Mouse (Mus musculus) CD4-positive, CD25-positive, alpha-beta regulatory T cell, adult 4 months (primary cell): ENCODE data around the gene Idh3b. TPM values are rescaled to one million over a fixed set of nuclear protein-coding genes. Genes with fewer than 3 reads are reported as not detected.

Source experiments
- ATAC-seq: one replicate; pipeline ENCODE4 v1.8.0; 2017
- polyA plus RNA-seq, 2 experiments: library from polyadenylated mRNA; unstranded; fragments of 100-300 nt; shearing (Covaris generic); gene quantifications; one replicate each; pipeline ENCODE4 v1.2.1; 2017

Idh3b gene
- polyA plus RNA-seq, 2 experiments from 2014 or later: 142 to 200 TPM

DNA sequence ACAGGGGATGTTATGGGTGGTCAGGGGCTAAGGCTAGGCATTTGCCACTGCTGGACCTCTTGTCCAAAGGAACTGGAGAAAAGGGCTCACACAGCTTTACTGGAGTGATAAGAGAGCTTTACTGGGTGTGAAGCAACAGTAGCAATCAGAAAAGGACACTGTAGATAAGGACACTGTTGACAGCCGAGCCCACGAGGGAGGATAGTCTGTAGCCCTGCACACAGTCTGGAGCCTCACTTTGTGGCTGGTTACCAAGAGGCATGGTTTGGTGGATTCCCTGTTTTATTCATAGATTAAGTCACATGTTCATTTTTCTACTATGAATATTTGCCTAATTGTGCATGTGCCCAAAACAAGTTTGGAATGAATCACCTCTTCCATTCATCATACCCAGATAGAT, 21.9 kb downstream of the Idh3b start:
- ATAC-seq: no peak

DNA sequence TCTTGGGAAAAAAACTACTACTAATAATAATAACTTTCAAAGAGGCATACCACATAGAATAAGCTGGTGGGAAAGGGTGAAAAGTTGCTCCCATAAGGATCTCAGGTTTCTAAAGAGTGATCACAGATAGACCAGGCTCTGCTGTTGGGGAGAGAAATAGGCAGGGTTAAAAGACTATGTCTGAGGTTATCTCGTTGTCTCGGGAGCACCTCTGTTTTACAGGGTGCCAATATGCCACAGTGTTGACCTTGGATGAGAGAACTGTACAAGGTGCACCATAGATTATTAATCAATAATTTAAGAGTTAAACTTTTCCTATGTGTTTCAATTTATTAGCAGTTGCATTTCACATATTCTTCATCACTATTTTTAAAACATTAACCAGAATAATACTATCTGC, 22.4 kb downstream of the Idh3b start:
- ATAC-seq: no peak

- no peak for ATAC-seq
These were observed 23.5 kb downstream of the Idh3b start for GRCm38 (mm10) chr2:130260822-130261221.

DNA sequence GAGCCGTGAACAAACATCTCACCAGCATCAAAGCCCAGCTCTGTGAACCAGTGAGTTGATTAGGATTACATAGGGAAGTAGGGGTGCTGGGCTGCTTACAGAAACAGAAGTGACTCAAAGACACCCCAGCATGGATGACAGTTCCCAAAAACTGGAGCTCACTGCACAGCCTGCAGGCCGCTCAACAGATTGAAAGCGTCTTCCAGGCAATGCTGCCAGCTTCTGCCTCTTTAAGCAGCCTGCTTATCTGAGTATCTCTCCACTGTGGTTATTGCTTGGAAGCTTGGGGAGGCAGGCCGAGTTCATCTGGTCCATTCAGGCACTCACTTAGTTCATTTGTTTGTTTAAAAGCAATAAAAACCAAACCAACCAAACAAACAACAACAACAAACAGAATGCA, 27.6 kb downstream of the Idh3b start:
- no peak for ATAC-seq

DNA sequence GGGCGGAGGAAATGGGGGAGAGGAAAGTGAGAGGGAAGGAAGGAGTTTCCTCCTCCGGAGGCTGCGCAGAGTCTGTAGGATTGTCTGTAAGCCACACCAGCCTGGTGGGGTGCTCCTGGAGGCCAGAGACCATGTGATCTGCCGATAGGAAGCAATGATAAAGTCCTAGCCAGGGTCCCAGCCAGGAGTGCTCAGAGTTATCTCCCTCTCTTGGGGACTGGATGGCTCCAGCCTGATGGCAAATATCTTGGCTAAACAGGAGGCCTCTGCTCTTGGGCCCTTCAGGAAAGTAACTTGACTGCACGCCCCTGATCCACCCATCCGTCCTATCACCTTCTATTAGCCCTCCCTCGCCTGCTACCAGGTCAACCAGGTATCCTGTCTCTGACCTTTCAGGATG, 36.1 kb downstream of the Idh3b start:
- ATAC-seq: no peak

DNA sequence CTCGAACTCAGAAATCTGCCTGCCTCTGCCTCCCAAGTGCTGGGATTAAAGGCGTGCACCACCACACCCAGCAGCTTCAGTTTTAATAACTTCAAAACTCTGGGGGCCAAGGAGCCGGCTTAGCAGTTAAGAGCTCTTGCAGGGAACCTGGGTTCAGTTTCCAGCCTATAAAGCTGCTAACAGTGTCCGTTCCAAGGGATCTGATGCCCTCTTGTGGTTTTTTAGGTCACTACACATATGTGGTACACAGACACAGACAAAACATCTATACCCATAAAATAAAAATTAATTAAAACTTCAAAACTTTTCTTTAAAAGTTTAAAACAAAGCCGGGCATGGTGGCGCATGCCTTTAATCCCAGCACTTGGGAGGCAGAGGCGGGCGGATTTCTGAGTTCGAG, 37.4 kb downstream of the Idh3b start:
- ATAC-seq: no peak

Other genes with a start within 250 kb of the Idh3b start
- gene Tgm6, start 172.1 kb downstream of the Idh3b start, polyA plus RNA-seq: not detected
- 100 to 1,000 TPM; 292 to 325 TPM for gene Snrpb, start 105.1 kb downstream of the Idh3b start, polyA plus RNA-seq
- not detected for gene Tmc2, start 89.4 kb downstream of the Idh3b start, polyA plus RNA-seq
- gene Nop56, start 10.1 kb downstream of the Idh3b start, polyA plus RNA-seq: 100 to 1,000 TPM; 390 to 407 TPM
- not detected for gene Ebf4, start 10.6 kb upstream of the Idh3b start, polyA plus RNA-seq
- under 1 TPM in 1 of 2 experiments, not detected in 1; 0.48 TPM for gene Cpxm1, start 113.0 kb upstream of the Idh3b start, polyA plus RNA-seq
- gene Gm28372, start 120.7 kb upstream of the Idh3b start, polyA plus RNA-seq: not detected
- gene 1700020A23Rik, start 120.7 kb upstream of the Idh3b start, polyA plus RNA-seq: not detected
- gene Tmem239, start 121.9 kb upstream of the Idh3b start, polyA plus RNA-seq: not detected
- gene Vps16, start 139.8 kb upstream of the Idh3b start, polyA plus RNA-seq: 100 to 1,000 TPM; 243 to 271 TPM
- 10 to 100 TPM; 10.1 to 17.8 TPM for gene Pced1a, start 140.2 kb upstream of the Idh3b start, polyA plus RNA-seq
- 10 to 100 TPM; 62.5 to 63.1 TPM for gene Ptpra, start 165.7 kb upstream of the Idh3b start, polyA plus RNA-seq